Mouse (Mus musculus): ENCODE results near the gene Ntn5. TPM values are rescaled to one million over a fixed set of nuclear protein-coding genes. Genes with fewer than 3 reads are reported as not detected.

The Ntn5 gene
- polyA plus RNA-seq, 1 experiment: not detected

- Histone ChIP-seq H3K27ac (ENCODE audit: insufficient read depth, low read depth, low read length) (no peak overlapping the region), H3K4me3 (ENCODE audit: insufficient read depth, low read length) (no peak overlapping the region), H3K4me1 (ENCODE audit: control insufficient read depth, insufficient read depth, low read length) (peaks cover 3% of the 10 kb centered on the region; the same call in 1 of the 2 replicates)
- TF ChIP-seq CTCF (IDR thresholded peaks at IDR 0.05; ENCODE audit: low read depth, low read length) (no peak), POLR2A (IDR thresholded peaks at IDR 0.05; ENCODE audit: borderline replicate concordance, low read depth, low read length) (no peak)
Measured at GRCm38 (mm10) chr7:45721642-45722347, 38.0 kb downstream of the Ntn5 start.

GRCm38 (mm10) chr7:45722348-45722713 is 38.5 kb downstream of the Ntn5 start:
- TF ChIP-seq POLR2A (IDR thresholded peaks at IDR 0.05; ENCODE audit: borderline replicate concordance, low read depth, low read length) (no peak), CTCF (IDR thresholded peaks at IDR 0.05; ENCODE audit: low read depth, low read length) (no peak)
- no peak overlapping the region for H3K4me3 ChIP-seq (ENCODE audit: insufficient read depth, low read length)
- H3K27ac ChIP-seq (ENCODE audit: insufficient read depth, low read depth, low read length): no peak overlapping the region
- H3K4me1 ChIP-seq (ENCODE audit: control insufficient read depth, insufficient read depth, low read length): peaks cover 3% of the 10 kb centered on the region; the same call in 1 of the 2 replicates

- TF ChIP-seq POLR2A (IDR thresholded peaks at IDR 0.05; ENCODE audit: borderline replicate concordance, low read depth, low read length) (no peak), CTCF (IDR thresholded peaks at IDR 0.05; ENCODE audit: low read depth, low read length) (no peak)
- Histone ChIP-seq H3K27ac (ENCODE audit: insufficient read depth, low read depth, low read length) (no peak overlapping the region), H3K4me1 (ENCODE audit: control insufficient read depth, insufficient read depth, low read length) (peaks cover 3% of the 10 kb centered on the region; the same call in 1 of the 2 replicates), H3K4me3 (ENCODE audit: insufficient read depth, low read length) (no peak overlapping the region)
Measured at GRCm38 (mm10) chr7:45723301-45723700, 39.5 kb downstream of the Ntn5 start.

GRCm38 (mm10) chr7:45723781-45724180 is 40.0 kb downstream of the Ntn5 start:
- Histone ChIP-seq H3K27ac (ENCODE audit: insufficient read depth, low read depth, low read length) (no peak overlapping the region), H3K4me1 (ENCODE audit: control insufficient read depth, insufficient read depth, low read length) (peaks cover 3% of the 10 kb centered on the region; the same call in 1 of the 2 replicates), H3K4me3 (ENCODE audit: insufficient read depth, low read length) (no peak overlapping the region)
- no peak for TF ChIP-seq CTCF (IDR thresholded peaks at IDR 0.05; ENCODE audit: low read depth, low read length)
- no peak for TF ChIP-seq POLR2A (IDR thresholded peaks at IDR 0.05; ENCODE audit: borderline replicate concordance, low read depth, low read length)

- Histone ChIP-seq H3K4me3 (ENCODE audit: insufficient read depth, low read length) (no peak overlapping the region), H3K4me1 (ENCODE audit: control insufficient read depth, insufficient read depth, low read length) (no peaks in the 10 kb centered on the region), H3K27ac (ENCODE audit: insufficient read depth, low read depth, low read length) (no peak overlapping the region)
- TF ChIP-seq CTCF (IDR thresholded peaks at IDR 0.05; ENCODE audit: low read depth, low read length) (no peak), POLR2A (IDR thresholded peaks at IDR 0.05; ENCODE audit: borderline replicate concordance, low read depth, low read length) (no peak)
Measured at GRCm38 (mm10) chr7:45725151-45725550, 41.3 kb downstream of the Ntn5 start.

GRCm38 (mm10) chr7:45725713-45726112 is 41.9 kb downstream of the Ntn5 start, which contains the start of gene Spaca4:
TSS of gene Spaca4 (minus strand) at chr7:45725813.
- no peak within 1 kb of the TSS for H3K27ac ChIP-seq (ENCODE audit: insufficient read depth, low read depth, low read length)
- TF ChIP-seq POLR2A (IDR thresholded peaks at IDR 0.05; ENCODE audit: borderline replicate concordance, low read depth, low read length) (no peak), CTCF (IDR thresholded peaks at IDR 0.05; ENCODE audit: low read depth, low read length) (no peak)
- no peak within 1 kb of the TSS for H3K4me3 ChIP-seq (ENCODE audit: insufficient read depth, low read length)
- H3K4me1 ChIP-seq (ENCODE audit: control insufficient read depth, insufficient read depth, low read length): no peaks in the 10 kb centered on the region

GRCm38 (mm10) chr7:45726419-45726818 is 42.6 kb downstream of the Ntn5 start:
- Histone ChIP-seq H3K4me1 (ENCODE audit: control insufficient read depth, insufficient read depth, low read length) (no peaks in the 10 kb centered on the region), H3K4me3 (ENCODE audit: insufficient read depth, low read length) (no peak overlapping the region), H3K27ac (ENCODE audit: insufficient read depth, low read depth, low read length) (no peak overlapping the region)
- TF ChIP-seq CTCF (IDR thresholded peaks at IDR 0.05; ENCODE audit: low read depth, low read length) (no peak), POLR2A (IDR thresholded peaks at IDR 0.05; ENCODE audit: borderline replicate concordance, low read depth, low read length) (no peak)

- Histone ChIP-seq H3K4me3 (ENCODE audit: insufficient read depth, low read length) (no peak overlapping the region), H3K4me1 (ENCODE audit: control insufficient read depth, insufficient read depth, low read length) (no peaks in the 10 kb centered on the region), H3K27ac (ENCODE audit: insufficient read depth, low read depth, low read length) (no peak overlapping the region)
- TF ChIP-seq POLR2A (IDR thresholded peaks at IDR 0.05; ENCODE audit: borderline replicate concordance, low read depth, low read length) (no peak), CTCF (IDR thresholded peaks at IDR 0.05; ENCODE audit: low read depth, low read length) (no peak)
Measured at GRCm38 (mm10) chr7:45727625-45728024, 43.8 kb downstream of the Ntn5 start.

- H3K4me1 ChIP-seq (ENCODE audit: control insufficient read depth, insufficient read depth, low read length): no peaks in the 10 kb centered on the region
- no peak for TF ChIP-seq POLR2A (IDR thresholded peaks at IDR 0.05; ENCODE audit: borderline replicate concordance, low read depth, low read length)
- no peak for TF ChIP-seq CTCF (IDR thresholded peaks at IDR 0.05; ENCODE audit: low read depth, low read length)
- H3K4me3 ChIP-seq (ENCODE audit: insufficient read depth, low read length): no peak overlapping the region
- no peak overlapping the region for H3K27ac ChIP-seq (ENCODE audit: insufficient read depth, low read depth, low read length)
Measured at GRCm38 (mm10) chr7:45730727-45731431, 47.1 kb downstream of the Ntn5 start.

GRCm38 (mm10) chr7:45733477-45733876 is 49.7 kb downstream of the Ntn5 start:
- Histone ChIP-seq H3K27ac (ENCODE audit: insufficient read depth, low read depth, low read length) (no peak overlapping the region), H3K4me1 (ENCODE audit: control insufficient read depth, insufficient read depth, low read length) (no peaks in the 10 kb centered on the region), H3K4me3 (ENCODE audit: insufficient read depth, low read length) (no peak overlapping the region)
- TF ChIP-seq POLR2A (IDR thresholded peaks at IDR 0.05; ENCODE audit: borderline replicate concordance, low read depth, low read length) (no peak), CTCF (IDR thresholded peaks at IDR 0.05; ENCODE audit: low read depth, low read length) (no peak)

All from bone marrow macrophage, adult 2 months (primary cell).